Mouse (Mus musculus) skeletal muscle tissue, adult 2 months (tissue): ENCODE measurements around the gene Mamstr.

Source experiments
- DNase-seq: peaks from one replicate; pipeline ENCODE4 v3.0.0-alpha.2; 2012; ENCODE audit warnings: low read depth, low spot score

Gene Mamstr

GRCm38 (mm10) chr7:45693921-45694591, 54.3 kb downstream of the Mamstr start, which contains the start of gene Sec1:
Gene Sec1, minus strand, starts transcription at chr7:45694402.
- DNase-seq, result no peak

- no peak for DNase-seq
Measured at GRCm38 (mm10) chr7:45695098-45695497, 55.3 kb downstream of the Mamstr start.
